Mouse (Mus musculus): Measurements from ENCODE around the gene AI413582. TPM values are rescaled to one million over a fixed set of nuclear protein-coding genes. Genes with fewer than 3 reads are reported as not detected.
A peak's percentile ranks its signal among the peaks of the same experiment; 100 is the strongest.

The AI413582 gene
- total RNA-seq, 2 experiments from 2014 or later, result 3.5 to 4.7 TPM

DNA sequence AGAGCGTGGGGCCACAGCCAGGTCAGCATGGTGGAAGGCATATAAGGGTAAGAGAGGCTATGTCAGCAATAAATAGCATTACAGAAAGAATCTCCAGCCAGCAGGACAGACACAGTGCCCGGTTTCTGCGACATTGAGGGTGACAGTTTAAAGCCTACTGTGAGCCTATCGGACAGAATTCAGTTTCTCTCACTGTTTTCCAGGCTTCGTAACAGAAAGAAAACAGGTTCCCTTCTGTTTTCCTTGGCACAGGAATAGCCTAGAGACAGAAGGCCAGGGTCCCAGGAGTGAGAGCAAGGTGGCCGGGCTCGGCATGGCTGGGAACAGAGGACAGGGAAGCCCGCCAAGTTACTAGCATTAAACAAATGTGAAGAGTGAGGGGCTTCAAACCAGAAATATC is 14.3 kb upstream of the AI413582 start:
- DNase-seq, result no peak

DNA sequence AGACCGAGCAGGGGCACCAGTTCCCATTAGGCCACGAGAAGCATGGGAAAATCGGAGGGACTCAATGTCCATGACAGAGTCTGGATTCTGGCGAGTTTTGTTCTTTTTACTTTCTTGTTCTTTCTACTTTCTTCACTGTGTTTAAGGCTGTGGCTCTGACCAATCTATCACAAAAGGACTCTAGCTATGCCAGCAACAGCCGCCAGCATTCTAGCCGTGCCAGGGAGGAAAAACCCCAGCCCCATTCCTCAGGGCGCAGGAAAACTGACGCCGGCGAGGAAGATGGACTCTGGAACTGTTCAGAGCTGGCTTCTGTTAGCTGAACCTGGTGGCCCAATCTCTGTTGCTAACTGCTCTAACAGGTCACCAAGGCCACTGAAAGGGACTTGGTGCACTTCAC is 12.9 kb upstream of the AI413582 start:
- no peak for DNase-seq

DNA sequence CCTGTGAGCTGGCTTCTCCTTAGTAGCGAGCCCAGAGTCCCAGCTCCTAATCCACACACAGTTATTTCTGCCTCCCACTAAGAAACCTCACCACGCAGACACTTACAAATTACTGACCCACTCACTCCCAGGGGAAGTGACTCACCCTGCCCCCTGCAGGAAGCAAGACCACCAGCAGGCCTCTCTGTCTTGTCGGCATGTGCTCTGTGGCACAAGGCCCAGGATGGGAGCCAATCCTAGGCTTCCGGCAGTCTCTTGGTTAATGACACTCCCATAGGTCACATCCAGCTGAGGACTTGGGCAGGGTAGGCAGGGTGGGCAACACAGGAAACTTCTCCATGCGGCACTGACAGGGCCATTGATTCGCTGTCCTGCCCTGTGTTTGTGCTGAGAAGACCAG is 11.9 kb upstream of the AI413582 start:
- DNase-seq, result no peak

DNA sequence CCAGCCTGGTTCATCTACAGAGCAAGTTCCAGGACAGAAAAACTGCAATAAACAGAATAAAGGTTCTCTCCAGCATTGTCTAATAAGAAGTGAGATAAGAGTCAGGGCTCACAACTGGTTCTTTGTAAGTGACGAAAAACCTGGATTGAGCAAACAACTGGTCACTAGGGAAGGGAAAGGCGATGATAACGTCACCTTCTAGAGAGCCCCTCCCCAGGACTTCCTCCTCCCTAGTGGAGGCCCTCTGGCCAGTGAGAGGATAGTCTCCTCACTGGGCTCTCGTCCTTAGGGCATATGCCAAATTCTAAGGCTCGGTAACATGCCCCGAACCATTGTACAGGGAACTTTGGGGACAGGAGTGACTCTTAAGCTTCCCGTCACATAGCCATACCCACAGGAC is 10.5 kb upstream of the AI413582 start:
- no peak for DNase-seq

DNA sequence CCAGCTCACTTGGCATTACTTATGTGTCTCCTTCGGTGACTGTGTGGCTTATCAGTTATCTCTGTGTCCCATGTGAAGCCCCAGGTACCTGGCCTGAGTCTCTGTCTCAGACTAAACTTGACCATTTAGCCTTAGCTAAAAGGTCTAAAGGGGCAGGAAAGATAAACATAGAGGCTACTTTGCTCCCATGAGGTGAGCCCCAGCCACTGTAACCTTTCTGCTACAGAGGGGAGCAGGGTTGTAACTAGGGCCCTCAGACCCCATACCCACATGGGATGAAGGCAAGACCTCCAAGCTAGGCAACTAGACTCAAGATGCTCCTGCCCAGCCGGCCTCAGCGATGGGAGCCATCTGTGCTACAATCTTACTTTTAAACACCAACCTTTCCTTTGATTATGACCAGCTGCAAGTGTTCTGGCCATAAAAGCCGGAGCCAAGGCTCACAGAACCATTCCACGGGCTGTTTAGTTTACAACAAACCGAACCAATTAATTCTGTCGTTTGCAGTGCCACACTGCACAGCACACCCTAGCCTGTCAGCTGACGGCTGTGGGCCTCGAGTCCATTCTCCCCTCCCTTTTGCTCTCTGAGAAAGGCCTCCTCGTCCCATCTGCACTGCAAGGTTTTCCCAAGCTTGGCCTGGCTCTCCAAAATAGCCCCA is 9.7 kb upstream of the AI413582 start:
- DNase-seq, result no peak

DNA sequence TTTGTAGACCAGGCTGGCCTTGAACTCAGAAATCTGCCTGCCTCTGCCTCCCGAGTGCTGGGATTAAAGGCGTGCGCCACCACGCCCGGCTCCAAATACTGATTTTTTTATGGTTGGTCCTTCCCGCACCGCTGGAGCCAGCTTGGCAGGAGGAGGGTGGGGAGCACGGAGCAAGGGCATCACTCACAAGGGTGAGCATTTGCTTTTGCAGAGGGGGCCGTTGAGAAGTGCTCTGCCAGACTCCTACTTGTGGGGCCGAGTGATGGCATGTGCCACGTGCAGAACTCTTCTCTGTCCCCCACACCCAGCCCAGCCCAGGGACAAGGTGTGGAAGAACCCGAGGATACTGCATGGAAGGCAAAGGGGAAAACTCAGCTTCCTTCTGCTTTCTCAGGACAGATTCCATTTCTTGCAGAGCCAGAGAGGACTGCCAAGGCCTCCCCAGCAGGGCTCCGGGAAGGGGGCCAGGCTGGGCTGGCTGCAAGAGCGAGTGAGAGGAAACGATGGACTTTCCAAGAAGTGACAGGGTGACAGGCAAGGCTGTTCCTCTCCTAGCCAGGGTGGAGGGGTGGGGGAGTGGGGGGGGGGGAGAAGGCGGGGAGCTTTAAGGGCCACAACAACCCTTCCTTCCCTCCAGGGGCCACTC is 9.0 kb upstream of the AI413582 start:
- peak; percentile 86 for DNase-seq

DNA sequence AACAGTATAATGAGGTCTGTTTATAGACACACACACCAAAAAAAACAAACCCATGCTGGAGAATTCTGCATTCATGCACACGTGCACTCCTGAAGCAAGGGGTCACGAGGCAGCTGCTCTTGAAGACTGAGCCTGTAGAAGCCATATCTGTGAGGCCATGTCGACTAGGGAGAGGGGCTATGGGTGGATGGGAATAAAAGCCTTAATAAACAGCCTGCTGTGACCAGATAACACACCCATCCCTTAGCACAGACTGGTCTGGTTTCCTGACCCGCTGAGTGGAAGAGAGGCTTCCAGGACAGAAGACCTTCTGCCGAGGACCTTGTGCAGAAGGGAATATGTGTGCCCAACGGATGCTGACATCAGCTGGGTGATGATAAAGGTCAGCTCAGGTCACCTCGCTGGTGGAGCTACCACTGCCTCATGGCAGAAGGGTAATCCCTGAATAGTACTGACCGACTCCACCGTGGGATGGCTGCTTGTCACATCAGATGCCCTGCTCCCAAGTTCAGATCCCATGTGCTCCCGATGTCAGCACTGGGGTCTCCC is 8.3 kb upstream of the AI413582 start:
- DNase-seq, result no peak

DNA sequence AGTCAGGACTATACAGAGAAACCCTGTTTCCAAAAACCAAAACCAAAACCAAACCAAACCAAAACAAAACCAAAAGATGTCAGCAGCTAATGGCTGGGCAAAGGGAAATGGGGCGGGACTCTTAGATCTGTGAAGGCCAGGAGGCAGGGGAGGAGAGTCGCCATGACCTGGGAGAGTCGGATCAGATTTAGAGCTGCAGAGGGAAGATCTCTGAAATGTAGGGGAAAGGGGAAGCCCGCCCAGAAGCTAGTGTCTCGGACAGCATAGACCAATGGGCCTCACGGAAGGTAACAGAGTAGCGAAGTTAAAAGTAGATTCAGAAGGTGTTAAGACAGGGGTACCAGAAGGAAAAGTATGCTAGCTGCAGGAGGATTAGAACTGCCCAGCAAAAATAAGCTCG is 5.8 kb upstream of the AI413582 start:
- no peak for DNase-seq

DNA sequence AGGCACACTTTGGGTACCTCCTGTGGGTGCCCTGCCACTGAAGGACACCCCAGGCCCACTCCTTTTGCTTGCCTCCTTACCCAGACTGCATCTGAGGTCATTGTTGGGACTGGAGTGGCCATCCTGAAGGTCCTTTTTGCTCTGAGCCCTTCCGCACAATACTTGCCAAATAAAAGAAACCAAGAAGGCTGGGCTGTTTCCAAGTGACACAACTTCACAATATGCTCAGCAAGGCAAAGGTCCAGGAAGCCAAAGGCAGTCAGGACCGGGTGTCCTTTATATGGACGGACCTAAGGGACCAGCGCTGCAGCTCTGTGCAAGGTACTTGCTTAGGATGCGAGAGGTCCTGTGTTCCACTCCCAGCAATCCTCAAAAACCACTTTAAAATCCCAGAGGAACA is 2.7 kb upstream of the AI413582 start:
- no peak for DNase-seq

DNA sequence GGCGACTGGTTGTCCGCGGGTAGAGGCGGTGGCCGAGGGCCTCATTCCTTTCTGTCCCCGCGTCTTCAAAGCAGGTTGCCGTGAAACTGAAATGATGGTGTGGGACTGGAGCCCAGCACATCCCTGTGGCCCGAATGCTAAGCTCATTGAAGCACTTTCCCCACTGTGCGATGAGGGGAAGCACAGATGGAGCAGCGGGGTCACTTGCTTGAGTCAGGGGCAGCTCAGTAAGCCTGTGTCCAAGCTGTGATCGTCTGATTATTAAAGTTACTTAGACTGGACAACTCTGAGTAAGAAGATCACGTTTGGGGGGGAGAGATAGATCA is 349 bp upstream of the AI413582 start:
- DNase-seq, result no peak

DNA sequence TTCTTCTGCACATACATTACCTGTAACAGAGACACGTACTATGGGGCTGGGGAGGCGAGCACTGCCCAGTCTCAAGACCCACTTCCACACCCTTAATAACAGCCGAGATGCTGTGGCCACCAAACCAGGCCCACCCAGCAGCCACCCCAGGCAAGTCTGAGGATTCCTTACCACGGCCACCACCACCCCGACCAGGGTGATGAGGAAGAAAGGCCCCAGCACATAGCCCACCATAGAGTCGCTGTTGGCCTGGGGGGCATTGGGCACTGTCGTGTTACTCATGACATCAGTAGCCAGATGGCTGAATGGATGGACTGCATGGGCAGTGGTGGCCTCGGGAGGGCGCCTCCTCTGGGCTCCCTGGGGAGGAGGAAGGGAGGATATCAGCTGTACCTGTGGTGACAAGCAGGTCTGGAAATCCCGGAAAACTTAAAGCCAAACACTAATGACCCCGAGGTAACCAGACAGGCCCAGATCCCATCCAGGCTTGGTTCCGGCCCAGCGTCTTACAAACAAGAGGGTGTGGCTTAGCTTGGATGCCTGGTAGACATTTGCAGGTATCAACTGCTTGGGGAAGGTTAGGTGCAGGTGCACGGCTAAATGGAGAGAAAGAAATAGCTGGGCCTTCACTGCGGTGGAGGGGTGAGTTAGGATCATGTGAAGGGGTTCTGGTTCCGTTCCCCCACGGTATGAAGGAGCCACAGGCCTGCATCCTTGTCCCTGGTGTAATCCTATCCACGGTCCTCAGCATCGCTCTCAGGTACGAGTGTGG is 979 bp downstream of the AI413582 start:
- DNase-seq, result no peak

DNA sequence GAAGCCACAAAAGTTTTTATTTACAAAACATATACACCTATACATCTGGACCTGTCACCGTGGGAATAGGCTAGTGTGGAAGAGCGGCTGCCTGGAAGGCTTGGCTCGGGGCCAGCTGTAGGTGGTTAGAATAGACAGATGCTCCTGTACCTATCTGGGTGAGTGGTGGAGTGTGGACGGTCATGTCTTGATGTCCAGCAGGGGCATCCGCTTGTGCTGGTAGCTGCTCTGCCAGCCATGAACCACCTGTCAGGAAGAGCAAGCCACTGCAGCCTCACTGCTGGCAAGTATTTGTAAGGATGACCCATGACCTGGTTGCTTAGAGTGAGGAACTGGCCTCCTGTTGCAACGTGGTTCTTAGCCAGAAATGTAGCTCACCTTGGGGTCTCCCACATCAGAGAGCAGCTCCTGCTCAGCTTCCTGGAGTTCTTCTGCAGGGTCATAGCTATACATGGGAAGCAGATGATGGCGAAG is 1.7 kb downstream of the AI413582 start:
- no peak for DNase-seq

DNA sequence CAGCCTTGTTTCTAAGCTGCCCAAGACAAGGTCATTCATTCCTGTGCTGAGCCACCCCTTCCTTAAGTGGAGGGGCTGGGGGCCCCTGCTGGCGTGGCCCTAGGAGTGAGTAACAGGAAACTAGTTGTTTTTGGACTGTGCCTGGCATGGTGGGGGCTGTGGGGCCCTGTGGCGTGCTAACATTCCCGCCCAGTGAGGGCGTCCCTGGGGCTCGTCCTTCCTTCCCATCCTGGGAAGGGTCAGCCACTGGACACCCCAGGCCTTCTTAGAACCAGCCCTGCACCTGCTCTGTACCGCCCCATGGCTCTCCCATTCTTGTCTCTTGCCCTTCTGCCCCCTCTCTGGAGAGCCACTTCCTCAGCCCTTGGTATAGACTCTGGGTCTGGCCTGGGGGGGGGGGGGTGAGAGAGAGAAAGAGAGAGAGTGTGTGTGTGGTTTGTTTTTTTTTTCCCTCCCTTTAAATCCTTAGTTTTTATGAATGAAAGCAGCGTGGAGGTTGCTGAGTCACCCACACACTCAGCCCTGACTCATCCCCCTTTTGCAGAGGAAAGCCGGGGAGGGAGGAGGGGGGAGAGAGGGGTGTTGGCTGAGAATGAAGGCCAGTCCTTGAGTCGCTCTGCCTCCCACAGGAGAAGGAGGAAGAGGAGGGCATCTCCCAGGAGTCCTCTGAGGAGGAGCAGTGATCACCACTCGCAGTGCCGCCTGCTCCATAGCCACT is 3.6 kb downstream of the AI413582 start:
- DNase-seq, result no peak

DNA sequence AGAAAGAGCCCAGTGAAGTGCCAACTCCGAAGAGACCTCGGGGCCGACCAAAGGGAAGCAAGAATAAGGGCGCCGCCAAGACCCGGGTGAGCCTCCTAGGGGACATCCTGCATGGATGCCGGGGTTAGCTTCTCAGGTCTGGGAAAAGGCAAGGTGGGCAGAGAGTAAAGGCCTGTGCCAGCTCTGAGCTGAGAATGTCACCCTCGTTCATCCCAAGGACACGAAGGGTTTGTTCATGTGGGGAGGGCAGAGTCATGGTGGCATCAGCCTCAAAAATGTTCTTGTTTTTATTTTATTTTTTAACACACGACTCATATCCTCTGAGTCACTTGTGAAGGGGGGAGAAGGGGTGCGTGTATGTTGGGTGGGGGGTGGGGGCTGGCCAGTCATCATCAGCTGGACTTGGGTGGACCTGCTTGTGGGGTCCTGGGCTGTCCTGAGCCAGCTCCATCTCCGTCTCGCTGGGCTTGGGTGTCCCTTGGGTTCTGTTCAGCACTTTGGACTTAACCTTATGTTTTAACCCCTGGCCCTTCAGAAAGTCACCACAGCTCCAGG is 4.6 kb downstream of the AI413582 start:
- DNase-seq, result no peak

DNA sequence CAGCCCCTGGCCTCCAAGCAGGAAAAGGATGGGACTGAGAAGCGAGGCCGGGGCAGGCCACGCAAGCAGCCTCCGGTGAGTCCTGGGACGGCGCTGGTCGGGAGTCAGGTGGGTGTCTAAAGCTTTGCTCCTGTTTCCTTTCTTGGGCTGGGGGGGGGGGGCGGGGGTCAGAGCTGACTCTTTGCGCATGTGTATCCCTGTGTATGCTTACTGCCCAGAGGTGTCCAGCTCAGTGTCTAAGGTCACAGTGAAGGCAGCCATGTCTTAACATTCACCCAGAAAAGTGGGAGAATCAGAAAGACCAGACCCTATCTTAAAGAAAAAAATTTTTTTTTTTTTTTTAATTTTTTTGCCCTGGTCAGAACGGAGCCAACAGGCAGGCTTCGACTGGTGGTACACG is 6.0 kb downstream of the AI413582 start:
- DNase-seq, result no peak

DNA sequence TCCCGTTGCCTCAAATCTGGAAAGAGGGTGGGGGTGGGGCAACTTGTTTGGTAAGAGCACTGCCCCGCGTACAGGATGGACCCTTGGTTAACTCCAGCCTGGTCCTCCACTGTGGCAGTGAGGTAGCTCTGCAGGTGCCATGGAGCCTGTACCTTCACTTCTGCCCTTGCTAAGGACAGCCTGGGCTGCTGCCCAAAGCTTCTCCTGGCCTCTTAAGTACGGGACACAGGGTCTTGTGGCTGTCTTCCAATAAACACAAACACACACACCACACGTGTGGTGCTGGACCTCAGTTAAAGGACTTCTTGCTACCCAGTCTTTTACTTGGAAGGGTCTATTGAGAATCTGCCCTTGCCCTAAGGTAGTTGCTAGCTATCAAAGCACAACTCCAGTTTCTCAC is 6.7 kb downstream of the AI413582 start:
- no peak for DNase-seq

DNA sequence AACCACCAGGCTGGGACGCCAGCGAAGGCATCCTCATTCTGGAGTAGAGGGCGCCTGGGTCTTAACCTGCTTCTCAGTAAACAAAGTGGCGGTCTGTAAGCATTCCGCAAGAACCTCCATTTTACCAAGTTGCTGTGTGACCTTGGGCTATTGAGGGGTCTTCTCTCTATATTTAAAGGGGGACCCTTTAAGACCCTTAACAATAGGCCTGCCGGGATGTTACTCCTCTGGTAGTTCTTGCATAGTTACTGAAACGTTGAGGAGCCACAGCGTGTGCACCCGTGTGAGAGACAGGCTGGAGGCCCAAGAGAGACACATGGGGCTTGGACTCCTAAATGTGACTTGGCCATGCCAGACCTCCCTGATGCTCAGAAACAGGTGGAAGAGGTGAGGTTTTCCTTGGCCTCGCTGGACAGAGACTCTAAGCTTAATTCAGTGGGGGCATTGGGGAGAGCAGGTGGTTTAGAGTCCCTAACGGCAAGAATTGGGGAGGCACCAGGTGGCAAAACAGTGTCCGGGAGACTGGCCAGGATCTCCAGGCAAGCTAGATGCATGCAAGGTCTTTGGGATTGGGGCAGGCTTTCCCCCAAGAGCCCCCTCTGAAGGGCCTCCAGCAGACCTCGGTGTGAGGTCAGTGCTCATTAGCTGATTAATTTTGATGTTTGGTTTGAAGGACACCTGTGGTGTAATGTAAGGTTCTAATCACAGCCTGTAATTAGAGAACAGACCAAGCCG is 7.5 kb downstream of the AI413582 start:
- no peak for DNase-seq

DNA sequence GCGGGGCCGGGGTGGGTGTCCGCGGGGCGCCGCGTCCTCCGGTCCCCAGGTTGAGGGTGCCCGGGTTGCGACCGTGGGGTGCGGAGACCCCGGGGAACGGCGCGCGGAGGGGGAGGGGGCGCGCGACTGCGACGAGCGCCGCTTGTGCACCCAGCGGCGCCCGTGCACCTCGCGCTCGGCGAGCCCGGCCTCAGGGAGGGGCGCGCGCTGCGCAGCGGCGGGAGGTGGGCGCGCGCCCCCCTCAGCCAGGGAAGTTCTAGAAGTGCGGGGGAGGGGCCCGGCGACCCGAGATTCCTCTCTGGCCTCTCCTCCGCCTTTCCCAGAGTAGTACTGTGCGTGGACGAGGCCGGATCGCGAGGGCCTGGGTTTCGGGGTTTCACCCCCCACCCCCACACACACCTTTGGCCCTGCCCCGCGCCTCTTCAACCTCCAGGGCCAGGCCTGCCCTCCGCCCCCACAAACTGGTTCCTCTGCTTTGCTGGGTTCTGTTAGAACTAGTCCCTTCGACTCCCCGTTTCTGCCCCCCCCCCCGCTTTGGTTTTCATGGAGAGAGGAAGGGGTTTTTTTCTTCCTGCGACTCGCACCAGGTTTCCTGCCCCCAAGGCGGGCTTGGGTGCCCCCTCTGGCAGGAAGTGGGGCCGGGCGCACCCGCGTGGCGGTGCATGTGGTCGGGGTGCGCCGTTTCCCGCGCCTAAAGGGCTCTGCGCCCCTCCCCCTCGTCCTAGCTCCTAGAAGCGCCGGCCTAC is 8.2 kb downstream of the AI413582 start:
- DNase-seq, result peak; percentile 48

DNA sequence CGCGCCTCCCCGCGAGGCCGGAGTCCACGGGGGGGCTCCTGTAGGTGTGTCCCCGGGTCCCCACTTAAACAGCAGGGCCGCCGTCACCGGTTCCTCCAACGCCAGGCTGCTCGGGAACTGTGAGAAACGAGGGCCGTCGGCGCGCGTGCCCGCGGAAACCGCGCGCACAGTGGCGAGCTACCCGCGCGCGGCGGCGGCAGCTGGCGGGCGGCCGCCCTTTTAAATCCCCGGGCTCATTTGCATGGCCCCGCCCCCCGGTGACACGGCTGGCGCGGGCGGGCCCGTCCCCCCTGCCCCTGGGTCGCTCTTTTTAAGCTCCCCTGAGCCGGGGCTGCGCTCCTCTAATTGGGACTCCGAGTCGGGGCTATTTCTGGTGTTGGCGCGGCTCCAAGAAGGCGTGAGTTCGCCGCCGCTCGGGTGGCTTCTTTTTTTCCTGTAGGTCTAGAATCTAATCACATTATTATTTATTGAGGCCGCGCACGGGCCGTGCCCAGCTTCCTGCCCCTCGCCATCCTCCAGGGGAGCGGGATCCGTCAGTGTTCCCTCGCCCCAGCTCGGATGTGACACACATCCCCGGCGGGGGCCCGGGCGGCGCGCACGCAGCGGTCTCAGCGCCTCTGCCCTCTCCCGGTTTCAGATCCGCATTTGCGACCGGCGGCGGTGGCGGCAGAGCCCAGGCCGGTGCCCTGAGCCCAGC is 9.1 kb downstream of the AI413582 start, which contains the start of gene Hmga1:
Gene Hmga1 (plus strand): TSS at position 183 of the 697 bp plus-strand sequence.
- peak; percentile 84 for DNase-seq
